Mouse (Mus musculus) cortical plate, adult 2 months (tissue): ENCODE results near the gene Ccdc103.

ENCODE experiments used
- CTCF ChIP-seq: fragments of 200-500 bp; IDR thresholded peaks from 2 replicates; pipeline ENCODE4 v1.5.1; 2011; ENCODE audit warnings: mild to moderate bottlenecking, control low read depth, low read length; ENCODE audit not compliant: insufficient read depth; ENCODE audit errors: extremely low read depth
- POLR2A ChIP-seq: fragments of 200-500 bp; IDR thresholded peaks from 2 replicates; pipeline ENCODE4 v1.6.1; 2011; ENCODE audit warnings: mild to moderate bottlenecking, low read length, control low read depth; ENCODE audit not compliant: insufficient read depth; ENCODE audit errors: extremely low read depth

DNA sequence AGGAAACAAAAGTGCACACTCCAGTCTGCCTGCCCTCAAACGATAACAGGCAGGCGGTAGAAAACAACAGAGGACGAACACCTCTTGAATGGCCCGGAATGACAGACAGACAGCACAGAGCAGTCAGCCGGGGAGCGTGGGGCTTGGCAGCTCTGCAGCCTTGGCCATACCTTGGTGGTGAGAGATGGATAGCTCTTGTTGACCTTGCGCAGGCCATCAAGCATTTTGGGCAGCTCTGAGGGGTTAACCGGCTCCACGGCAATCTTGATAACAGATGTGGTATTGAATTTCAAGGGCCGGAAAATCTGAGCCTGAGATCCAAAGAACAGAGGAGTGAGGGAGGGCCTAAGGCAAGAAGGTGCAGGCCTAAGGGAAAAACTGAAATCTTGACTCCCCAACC lies 35.1 kb upstream of the Ccdc103 start:
- no peak for TF ChIP-seq POLR2A
- no peak for TF ChIP-seq CTCF
